Mouse (Mus musculus) hindbrain, embryonic 13.5 days (tissue): Measurements from ENCODE around the gene Ermap. TPM values are rescaled to one million over a fixed set of nuclear protein-coding genes. Genes with fewer than 3 reads are reported as not detected.

Experiments
- ATAC-seq: fragments of 200-750 bp; cut with Nextera tagmentation; 2 replicates; pipeline ENCODE4 v1.8.0; 2017; ENCODE audit warnings: moderate TSS enrichment; ENCODE audit not compliant: low FRiP score
- H3K27ac ChIP-seq: fragments of 300-500 bp; sonication (generic); 2 replicates; pipeline ENCODE4 v1.5.1; 2015; ENCODE audit warnings: inconsistent platforms, mild to moderate bottlenecking, moderate library complexity
- H3K27me3 ChIP-seq: fragments of 300-500 bp; sonication (generic); 2 replicates; pipeline ENCODE4 v1.6.1; 2015; ENCODE audit warnings: mild to moderate bottlenecking, inconsistent platforms
- H3K36me3 ChIP-seq: fragments of 300-500 bp; sonication (generic); 2 replicates; pipeline ENCODE4 v1.6.1; 2015; ENCODE audit warnings: mild to moderate bottlenecking, inconsistent platforms
- H3K4me1 ChIP-seq: fragments of 300-500 bp; sonication (generic); replicated peaks from 2 replicates; pipeline ENCODE4 v1.6.1; 2015; ENCODE audit warnings: inconsistent platforms
- H3K4me2 ChIP-seq: fragments of 300-500 bp; sonication (generic); 2 replicates; pipeline ENCODE4 v1.6.1; 2015; ENCODE audit warnings: inconsistent platforms, mild to moderate bottlenecking, moderate library complexity
- H3K4me3 ChIP-seq: fragments of 300-500 bp; sonication (generic); 2 replicates; pipeline ENCODE4 v1.5.1; 2015; ENCODE audit warnings: mild to moderate bottlenecking, inconsistent platforms
- H3K9ac ChIP-seq: fragments of 300-500 bp; sonication (generic); 2 replicates; pipeline ENCODE4 v1.6.1; 2015; ENCODE audit warnings: mild to moderate bottlenecking, inconsistent platforms
- H3K9me3 ChIP-seq: fragments of 300-500 bp; sonication (generic); 2 replicates; pipeline ENCODE4 v1.6.1; 2016; ENCODE audit warnings: inconsistent platforms
- WGBS: fragments of 180-500 bp; shearing (Covaris S2); methylation state at CpG from one replicate; pipeline ENCODE4 v1.1.7; 2015; 5-methylcytosine and 5-hydroxymethylcytosine counted together
- polyA plus RNA-seq: library from polyadenylated mRNA; unstranded; fragments of >200 nt; fragmentation: Nextera tagmentation; extraction: Ambion mirVana; gene quantifications from 2 replicates; pipeline ENCODE4 v1.2.1, GENCODE M21; 2015

The Ermap gene
- polyA plus RNA-seq, 1 experiment from 2014 or later = 1.1 TPM

DNA sequence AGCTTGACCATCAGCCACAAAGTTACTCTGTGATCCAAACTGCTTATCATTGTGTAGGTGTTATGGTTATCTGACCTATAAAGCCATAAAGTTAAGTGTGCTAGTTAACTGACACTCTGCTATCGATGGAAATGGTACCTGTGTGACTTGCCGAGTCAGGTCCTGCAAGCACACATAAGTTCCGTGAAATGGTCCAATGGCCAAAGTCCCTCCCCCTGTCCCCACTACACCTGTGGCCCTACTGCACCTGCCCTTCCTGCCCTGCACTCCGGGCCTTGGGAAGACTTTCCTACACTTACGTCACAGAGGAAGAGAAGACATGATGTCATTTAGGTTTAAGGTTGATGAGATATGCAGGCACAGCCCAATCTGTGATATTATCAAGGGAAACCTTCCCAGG, 42.5 kb downstream of the Ermap start:
- WGBS = 93% methylated on average over 5 of the region's 5 CpGs
- Histone ChIP-seq H3K36me3 (no peaks in the 10 kb centered on the region), H3K4me3 (no peak overlapping the region), H3K9me3 (no peaks in the 10 kb centered on the region), H3K9ac (no peak overlapping the region), H3K27ac (no peak overlapping the region), H3K4me2 (no peak overlapping the region), H3K4me1 (peaks cover 3% of the 10 kb centered on the region; the same call in 1 of the 2 replicates), H3K27me3 (no peaks in the 10 kb centered on the region)
- ATAC-seq = no peak

DNA sequence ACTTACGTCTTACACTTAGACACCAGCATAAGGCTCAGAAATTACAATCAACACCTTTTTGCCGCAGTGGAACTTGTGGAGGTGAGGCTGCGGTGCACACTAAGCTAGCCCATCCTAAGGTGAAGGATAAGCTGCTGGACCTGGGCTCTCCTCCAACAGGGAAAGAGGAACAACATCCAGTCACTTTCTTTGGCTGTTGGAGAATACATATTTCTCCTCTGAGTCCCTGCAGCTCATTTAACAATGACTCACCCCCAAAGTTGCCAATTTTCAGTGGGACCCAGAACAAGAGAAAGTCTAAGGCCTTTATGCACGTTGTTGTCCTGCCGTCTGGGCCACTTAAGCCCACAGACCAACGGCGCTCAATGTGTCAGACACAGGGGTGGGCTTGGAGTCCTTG, 43.0 kb downstream of the Ermap start:
- H3K4me1 ChIP-seq = peaks cover 3% of the 10 kb centered on the region; the same call in 1 of the 2 replicates
- no peak overlapping the region for H3K4me3 ChIP-seq
- no peaks in the 10 kb centered on the region for H3K27me3 ChIP-seq
- no peak for ATAC-seq
- no peaks in the 10 kb centered on the region for H3K36me3 ChIP-seq
- WGBS = 90% methylated on average over 7 of the region's 7 CpGs
- no peak overlapping the region for H3K4me2 ChIP-seq
- H3K9me3 ChIP-seq = no peaks in the 10 kb centered on the region
- H3K27ac ChIP-seq = no peak overlapping the region
- no peak overlapping the region for H3K9ac ChIP-seq

DNA sequence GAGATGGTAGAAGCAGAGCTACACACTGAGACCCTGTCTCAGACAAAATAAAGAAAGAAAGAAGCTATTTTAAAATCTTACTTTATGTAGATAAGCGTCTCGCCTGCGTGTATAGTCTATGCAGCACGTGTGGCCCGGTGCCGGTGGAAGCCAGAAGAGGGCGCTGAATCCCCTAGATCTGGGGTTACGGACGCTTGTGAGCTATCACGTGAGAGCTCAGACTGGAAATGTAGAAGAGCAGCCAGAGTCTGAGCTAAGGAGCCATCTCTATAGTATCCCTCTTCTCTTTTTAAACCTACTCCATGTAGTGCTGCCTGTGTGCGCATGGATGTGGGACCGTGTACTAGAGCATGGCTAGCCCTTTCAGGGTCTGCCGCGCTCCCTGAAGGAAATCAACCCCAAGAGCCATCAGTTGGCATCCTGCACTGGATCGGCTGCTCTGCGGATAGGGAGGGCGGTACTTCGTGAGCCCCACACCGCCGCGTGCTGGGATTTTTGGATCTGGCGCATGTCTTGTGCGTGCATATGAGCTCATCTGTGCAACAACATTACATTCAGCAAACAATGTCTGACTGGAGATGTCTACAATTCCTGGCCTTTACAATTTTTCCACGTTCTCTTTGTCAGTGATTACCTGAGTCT, 47.5 kb downstream of the Ermap start:
- Histone ChIP-seq H3K4me3 (peak overlapping the region; percentile 25; the same call in 1 of the 2 replicates), H3K4me2 (peak overlapping the region; percentile 49)

DNA sequence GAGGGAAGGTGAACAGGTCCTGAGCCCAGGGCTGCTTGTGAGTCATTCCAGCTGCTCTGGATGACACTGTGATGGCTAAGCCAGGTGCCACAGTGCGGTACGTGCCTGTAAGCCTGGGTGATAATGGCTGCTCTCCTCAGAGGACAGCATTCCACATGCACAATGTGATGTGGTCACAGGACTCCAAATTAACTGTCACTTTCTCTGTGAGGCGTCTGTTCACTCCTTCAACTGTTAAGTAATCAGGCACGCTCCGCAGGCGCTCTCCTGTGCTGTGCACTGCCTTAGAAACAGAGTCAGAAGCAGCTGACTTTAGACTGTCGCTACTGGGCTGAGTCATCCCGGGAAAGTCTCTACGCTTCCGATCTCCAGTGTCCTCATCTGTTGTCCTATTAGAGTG, 48.6 kb downstream of the Ermap start:
- Histone ChIP-seq H3K27ac (no peak overlapping the region), H3K9ac (no peak overlapping the region), H3K4me3 (no peak overlapping the region), H3K9me3 (no peaks in the 10 kb centered on the region), H3K27me3 (no peaks in the 10 kb centered on the region), H3K36me3 (peaks cover 7% of the 10 kb centered on the region), H3K4me1 (peaks cover 18% of the 10 kb centered on the region), H3K4me2 (no peak overlapping the region)
- ATAC-seq = no peak; the same call in 1 of the 2 replicates
- WGBS = 51% methylated on average over 10 of the region's 10 CpGs

More for the DNA sequence above, 47.5 kb downstream of the Ermap start:
- H3K9ac ChIP-seq = peak overlapping the region; percentile 56; the same call in 1 of the 2 replicates
- peak; percentile 71 for ATAC-seq
- H3K9me3 ChIP-seq = no peaks in the 10 kb centered on the region
- peaks cover 18% of the 10 kb centered on the region for H3K4me1 ChIP-seq
- no peaks in the 10 kb centered on the region for H3K27me3 ChIP-seq
- H3K36me3 ChIP-seq = no peaks in the 10 kb centered on the region
- H3K27ac ChIP-seq = 0 out of 2 replicates have a peak overlapping the region, but pooled peaks have one; percentile 48
- 26% methylated on average over 24 of the region's 24 CpGs for WGBS

- no peak for ATAC-seq
- H3K9ac ChIP-seq = no peak overlapping the region
- H3K9me3 ChIP-seq = no peaks in the 10 kb centered on the region
- WGBS = 55% methylated on average over 3 of the region's 3 CpGs
- H3K27ac ChIP-seq = no peak overlapping the region
- H3K4me1 ChIP-seq = peaks cover 18% of the 10 kb centered on the region
- H3K27me3 ChIP-seq = no peaks in the 10 kb centered on the region
- no peak overlapping the region for H3K4me3 ChIP-seq
- H3K4me2 ChIP-seq = no peak overlapping the region
- peaks cover 18% of the 10 kb centered on the region for H3K36me3 ChIP-seq
Measured at GRCm38 (mm10) chr4:119140126-119140525, 49.7 kb downstream of the Ermap start.

DNA sequence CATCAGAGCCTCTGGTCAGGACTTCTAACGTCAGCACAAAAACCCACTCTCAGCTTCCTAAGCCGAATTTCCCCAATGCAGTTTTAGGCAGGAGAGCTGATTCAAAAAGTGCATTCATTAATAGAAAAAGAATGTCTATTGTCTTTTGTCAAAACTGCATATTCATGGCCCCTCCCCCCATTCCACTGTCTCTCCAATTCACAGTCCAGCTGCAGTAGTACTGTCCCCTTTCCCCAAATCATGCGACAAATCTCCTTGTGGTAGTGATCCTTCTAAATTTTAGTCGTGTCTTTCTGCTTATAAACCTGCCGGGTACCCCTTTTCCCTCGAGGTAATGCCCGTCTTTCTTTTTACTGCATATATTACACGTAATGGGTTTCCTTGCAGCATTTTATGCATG, 51.0 kb downstream of the Ermap start:
- Histone ChIP-seq H3K27me3 (no peaks in the 10 kb centered on the region), H3K9me3 (no peaks in the 10 kb centered on the region), H3K4me3 (peak overlapping the region; percentile 29), H3K27ac (0 out of 2 replicates have a peak overlapping the region, but pooled peaks have one; percentile 75), H3K9ac (0 out of 2 replicates have a peak overlapping the region, but pooled peaks have one; percentile 63), H3K36me3 (peaks cover 32% of the 10 kb centered on the region), H3K4me2 (peak overlapping the region; percentile 54), H3K4me1 (peaks cover 18% of the 10 kb centered on the region)
- WGBS = 49% methylated on average over 8 of the region's 8 CpGs
- no peak for ATAC-seq

DNA sequence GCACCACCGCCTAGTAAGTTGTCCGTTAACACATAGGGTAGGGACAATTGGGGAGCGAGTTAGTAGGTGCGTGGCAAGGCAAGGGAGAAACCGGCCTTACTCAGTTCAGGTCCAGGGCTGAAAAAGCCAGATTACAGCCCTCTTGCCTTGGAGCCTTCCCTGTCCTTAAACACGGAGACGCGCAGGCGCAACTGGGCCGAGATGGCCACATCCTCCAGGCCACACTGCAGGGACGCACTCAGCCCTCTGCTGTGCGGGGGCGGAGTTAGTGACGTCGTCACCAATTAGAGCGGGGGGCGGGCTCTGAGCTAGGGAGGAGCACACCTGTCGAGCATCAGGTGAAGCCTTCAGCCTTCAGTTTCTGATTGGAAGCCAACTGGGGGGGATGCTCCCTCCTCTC, 51.6 kb downstream of the Ermap start:
- Histone ChIP-seq H3K4me2 (peak overlapping the region; percentile 54), H3K9me3 (no peaks in the 10 kb centered on the region), H3K9ac (peak overlapping the region; percentile 63), H3K27me3 (no peaks in the 10 kb centered on the region), H3K27ac (peak overlapping the region; percentile 75), H3K4me1 (peaks cover 18% of the 10 kb centered on the region), H3K36me3 (peaks cover 38% of the 10 kb centered on the region), H3K4me3 (peak overlapping the region; percentile 29)
- WGBS = 15% methylated on average over 18 of the region's 18 CpGs
- ATAC-seq = peak; percentile 91

GRCm38 (mm10) chr4:119137313-119137712, 52.5 kb downstream of the Ermap start:
- Histone ChIP-seq H3K9ac (0 out of 2 replicates have a peak overlapping the region, but pooled peaks have one; percentile 63), H3K27me3 (no peaks in the 10 kb centered on the region), H3K4me3 (no peak overlapping the region), H3K9me3 (no peaks in the 10 kb centered on the region), H3K4me1 (peaks cover 15% of the 10 kb centered on the region), H3K4me2 (no peak overlapping the region), H3K27ac (peak overlapping the region; percentile 75; the same call in 1 of the 2 replicates), H3K36me3 (peaks cover 46% of the 10 kb centered on the region)
- no peak for ATAC-seq
- WGBS = 60% methylated on average over 8 of the region's 8 CpGs

DNA sequence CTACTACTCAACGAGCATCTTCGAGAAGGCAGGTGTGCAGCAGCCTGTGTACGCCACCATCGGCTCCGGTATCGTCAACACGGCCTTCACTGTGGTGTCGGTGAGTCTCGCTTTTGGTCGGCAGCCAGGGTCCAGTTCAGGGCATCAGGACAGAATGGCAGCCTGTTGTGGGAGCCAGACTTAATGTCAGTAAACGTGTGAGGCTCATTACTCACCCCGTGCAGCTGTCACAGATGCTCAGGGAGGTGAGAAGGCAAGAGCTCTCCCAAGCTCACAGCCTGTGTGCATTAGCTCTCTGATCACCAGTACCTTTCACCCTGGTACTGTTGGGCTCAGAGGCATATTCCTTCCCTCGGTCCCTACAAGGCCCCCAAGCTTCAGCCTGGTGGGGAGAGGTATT, 56.0 kb downstream of the Ermap start:
- H3K36me3 ChIP-seq = peaks cover 54% of the 10 kb centered on the region
- no peak for ATAC-seq
- H3K9me3 ChIP-seq = no peaks in the 10 kb centered on the region
- no peak overlapping the region for H3K27ac ChIP-seq
- no peak overlapping the region for H3K9ac ChIP-seq
- WGBS = 88% methylated on average over 13 of the region's 13 CpGs
- H3K4me1 ChIP-seq = peaks cover 14% of the 10 kb centered on the region
- H3K27me3 ChIP-seq = no peaks in the 10 kb centered on the region
- no peak overlapping the region for H3K4me2 ChIP-seq
- H3K4me3 ChIP-seq = no peak overlapping the region

DNA sequence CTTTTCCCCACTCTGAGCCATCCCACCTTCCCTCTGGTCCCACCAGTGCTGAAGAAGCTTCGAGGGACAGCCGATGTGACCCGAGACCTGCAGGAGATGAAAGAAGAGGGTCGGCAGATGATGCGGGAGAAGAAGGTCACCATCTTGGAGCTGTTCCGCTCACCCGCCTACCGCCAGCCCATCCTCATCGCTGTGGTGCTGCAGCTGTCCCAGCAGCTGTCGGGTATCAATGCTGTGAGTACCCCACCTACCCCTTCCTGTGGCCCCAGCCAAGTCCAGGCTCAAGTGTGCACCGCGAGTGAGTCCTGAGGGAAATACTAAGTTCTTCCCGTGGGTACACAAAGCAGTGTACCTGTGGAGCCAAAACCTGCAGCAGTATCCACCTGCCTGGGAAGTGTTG, 56.5 kb downstream of the Ermap start:
- Histone ChIP-seq H3K27ac (no peak overlapping the region), H3K9me3 (no peaks in the 10 kb centered on the region), H3K4me2 (no peak overlapping the region), H3K36me3 (peaks cover 54% of the 10 kb centered on the region), H3K27me3 (no peaks in the 10 kb centered on the region), H3K4me3 (no peak overlapping the region), H3K4me1 (peaks cover 9% of the 10 kb centered on the region), H3K9ac (no peak overlapping the region)
- 89% methylated on average over 13 of the region's 13 CpGs for WGBS
- no peak for ATAC-seq

GRCm38 (mm10) chr4:119131189-119131910, 58.5 kb downstream of the Ermap start:
- ATAC-seq = no peak
- no peaks in the 10 kb centered on the region; the same call in 1 of the 2 replicates for H3K4me1 ChIP-seq
- no peak overlapping the region for H3K27ac ChIP-seq
- H3K9ac ChIP-seq = no peak overlapping the region
- peaks cover 48% of the 10 kb centered on the region for H3K36me3 ChIP-seq
- H3K4me3 ChIP-seq = no peak overlapping the region
- H3K9me3 ChIP-seq = no peaks in the 10 kb centered on the region
- H3K4me2 ChIP-seq = no peak overlapping the region
- WGBS = 82% methylated on average over 8 of the region's 8 CpGs
- no peaks in the 10 kb centered on the region for H3K27me3 ChIP-seq

GRCm38 (mm10) chr4:119129096-119129495, 60.7 kb downstream of the Ermap start:
- H3K4me2 ChIP-seq = no peak overlapping the region
- H3K36me3 ChIP-seq = peaks cover 26% of the 10 kb centered on the region
- WGBS = 82% methylated on average over 1 of the region's 1 CpGs
- ATAC-seq = no peak
- H3K4me3 ChIP-seq = no peak overlapping the region
- H3K27ac ChIP-seq = no peak overlapping the region
- no peak overlapping the region for H3K9ac ChIP-seq
- H3K27me3 ChIP-seq = no peaks in the 10 kb centered on the region
- no peaks in the 10 kb centered on the region for H3K9me3 ChIP-seq
- no peaks in the 10 kb centered on the region; the same call in 1 of the 2 replicates for H3K4me1 ChIP-seq
